Comparison of ENCODE assay signal across 9 mouse cellular contexts in genomic region chr1:71897464-71898051, GRCm38 (mm10).
A peak's percentile ranks its signal among the peaks of the same experiment; 100 is the strongest.
DNase-seq lines count a peak whose midpoint lies in the region; ATAC-seq and TF ChIP-seq lines count a peak whose summit lies in the region.
"Had no signal": no experiment of that assay in that cellular context is flagged by ENCODE, and none has a peak within 500 bp of the region (broad histone marks: within the 10 kb centered on the region; RNA-seq: fewer than 3 reads in every experiment).

No protein-coding gene starts in this region.

- 31% methylated on average over 8 of the region's 8 CpGs for WGBS in heart, embryonic 10.5 days
- WGBS in midbrain, embryonic 13.5 days = 86% methylated on average over 8 of the region's 8 CpGs
- WGBS in midbrain, embryonic 10.5 days = 91% methylated on average over 8 of the region's 8 CpGs
- WGBS in forebrain, postnatal 0 days = 52% methylated on average over 8 of the region's 8 CpGs
- 70% methylated on average over 8 of the region's 8 CpGs for WGBS in intestine, embryonic 15.5 days

- no peak overlapping the region for H3K4me2 ChIP-seq in midbrain, embryonic 13.5 days (replicated peaks)
- peak overlapping the region; percentile 17; the same call in 1 of the 2 replicates for H3K4me2 ChIP-seq in forebrain, postnatal 0 days (ENCODE audit: low read depth)
- H3K4me2 ChIP-seq in intestine, embryonic 15.5 days (replicated peaks) = no peak overlapping the region

- H3K4me1 ChIP-seq in heart, embryonic 10.5 days = peaks cover 31% of the 10 kb centered on the region
- H3K4me1 ChIP-seq in midbrain, embryonic 13.5 days (replicated peaks) = no peaks in the 10 kb centered on the region
- no peaks in the 10 kb centered on the region for H3K4me1 ChIP-seq in midbrain, embryonic 10.5 days
- peaks cover 6% of the 10 kb centered on the region for H3K4me1 ChIP-seq in forebrain, postnatal 0 days (ENCODE audit: insufficient read depth)
- 0 out of 2 replicates have a peak, but pooled peaks cover 7% of the 10 kb centered on the region for H3K4me1 ChIP-seq in intestine, embryonic 15.5 days (replicated peaks)

- H3K9ac ChIP-seq in midbrain, embryonic 13.5 days (replicated peaks) = no peak overlapping the region
- no peak overlapping the region for H3K9ac ChIP-seq in forebrain, postnatal 0 days
- no peak overlapping the region for H3K9ac ChIP-seq in intestine, embryonic 15.5 days

- no peak for ATAC-seq in midbrain, embryonic 13.5 days
- peak; percentile 80 for ATAC-seq in forebrain, postnatal 0 days
- peak; percentile 61 for ATAC-seq in megakaryocyte progenitor cell, adult 5-6 weeks (replicated peaks; ENCODE audit: poor library complexity)
- ATAC-seq in intestine, embryonic 15.5 days = no peak

- H3K9me3 ChIP-seq in heart, embryonic 10.5 days = no peaks in the 10 kb centered on the region
- H3K9me3 ChIP-seq in midbrain, embryonic 13.5 days = no peaks in the 10 kb centered on the region
- H3K9me3 ChIP-seq in midbrain, embryonic 10.5 days (replicated peaks) = no peaks in the 10 kb centered on the region
- no peaks in the 10 kb centered on the region for H3K9me3 ChIP-seq in forebrain, postnatal 0 days (ENCODE audit: low read length)
- no peaks in the 10 kb centered on the region for H3K9me3 ChIP-seq in intestine, embryonic 15.5 days

- no peak overlapping the region for H3K4me3 ChIP-seq in heart, embryonic 10.5 days
- H3K4me3 ChIP-seq in midbrain, embryonic 13.5 days (replicated peaks) = no peak overlapping the region
- H3K4me3 ChIP-seq in midbrain, embryonic 10.5 days = no peak overlapping the region
- no peak overlapping the region for H3K4me3 ChIP-seq in forebrain, postnatal 0 days (ENCODE audit: low read depth, low read length)
- no peak overlapping the region for H3K4me3 ChIP-seq in intestine, embryonic 15.5 days (replicated peaks)

- no peaks in the 10 kb centered on the region for H3K36me3 ChIP-seq in heart, embryonic 10.5 days
- no peaks in the 10 kb centered on the region for H3K36me3 ChIP-seq in midbrain, embryonic 13.5 days
- H3K36me3 ChIP-seq in midbrain, embryonic 10.5 days = no peaks in the 10 kb centered on the region
- H3K36me3 ChIP-seq in forebrain, postnatal 0 days (ENCODE audit: insufficient read depth) = no peaks in the 10 kb centered on the region
- H3K36me3 ChIP-seq in intestine, embryonic 15.5 days = no peaks in the 10 kb centered on the region

- TF ChIP-seq CTCF in forebrain, postnatal 0 days (IDR thresholded peaks at IDR 0.05; ENCODE audit: low read depth) = no peak

- peak overlapping the region; percentile 9; the same call in 1 of the 2 replicates for H3K27ac ChIP-seq in heart, embryonic 10.5 days
- H3K27ac ChIP-seq in midbrain, embryonic 13.5 days = 0 out of 2 replicates have a peak overlapping the region, but pooled peaks have one; percentile 40
- no peak overlapping the region for H3K27ac ChIP-seq in midbrain, embryonic 10.5 days (replicated peaks)
- no peak overlapping the region for H3K27ac ChIP-seq in forebrain, postnatal 0 days (ENCODE audit: low read depth, low read length)
- no peak overlapping the region for H3K27ac ChIP-seq in intestine, embryonic 15.5 days

- no peaks in the 10 kb centered on the region for H3K27me3 ChIP-seq in heart, embryonic 10.5 days (ENCODE audit: insufficient read depth, poor library complexity, severe bottlenecking)
- no peaks in the 10 kb centered on the region for H3K27me3 ChIP-seq in midbrain, embryonic 13.5 days
- H3K27me3 ChIP-seq in midbrain, embryonic 10.5 days (ENCODE audit: low read depth, poor library complexity, severe bottlenecking) = no peaks in the 10 kb centered on the region
- H3K27me3 ChIP-seq in forebrain, postnatal 0 days (ENCODE audit: insufficient read depth, low read length) = no peaks in the 10 kb centered on the region
- H3K27me3 ChIP-seq in intestine, embryonic 15.5 days (replicated peaks) = no peaks in the 10 kb centered on the region

- no peak for DNase-seq in heart, embryonic 10.5 days (ENCODE audit: low spot score)
- no peak for DNase-seq in heart, adult 8-10 months (ENCODE audit: low spot score)
- no peak for DNase-seq in midbrain, embryonic 10.5 days (ENCODE audit: low spot score)
- peak; percentile 75 for DNase-seq in forebrain, postnatal 0 days
- no peak for DNase-seq in thymus, postnatal 4 days
- DNase-seq: kidney, postnatal 36 days had no signal

Comparison
In these comparisons a context has a peak if more than half of its experiments do, and no peak if none do; other contexts are left out.
1. H3K27ac ChIP-seq: peak in heart, embryonic 10.5 days (single experiment) and midbrain, embryonic 13.5 days (single experiment); none in midbrain, embryonic 10.5 days (single experiment), forebrain, postnatal 0 days (single experiment) and intestine, embryonic 15.5 days (single experiment).
2. ATAC-seq: peak in forebrain, postnatal 0 days (single experiment) and megakaryocyte progenitor cell, adult 5-6 weeks (single experiment); none in midbrain, embryonic 13.5 days (single experiment) and intestine, embryonic 15.5 days (single experiment).